Mouse (Mus musculus): ENCODE measurements around the gene Egfr.
A peak's percentile ranks its signal among the peaks of the same experiment; 100 is the strongest.

Egfr gene

GRCm38 (mm10) chr11:16776967-16777366 lies 25.0 kb downstream of the Egfr start:
- no peak for DNase-seq (ENCODE audit: low read depth, low spot score)

DNA sequence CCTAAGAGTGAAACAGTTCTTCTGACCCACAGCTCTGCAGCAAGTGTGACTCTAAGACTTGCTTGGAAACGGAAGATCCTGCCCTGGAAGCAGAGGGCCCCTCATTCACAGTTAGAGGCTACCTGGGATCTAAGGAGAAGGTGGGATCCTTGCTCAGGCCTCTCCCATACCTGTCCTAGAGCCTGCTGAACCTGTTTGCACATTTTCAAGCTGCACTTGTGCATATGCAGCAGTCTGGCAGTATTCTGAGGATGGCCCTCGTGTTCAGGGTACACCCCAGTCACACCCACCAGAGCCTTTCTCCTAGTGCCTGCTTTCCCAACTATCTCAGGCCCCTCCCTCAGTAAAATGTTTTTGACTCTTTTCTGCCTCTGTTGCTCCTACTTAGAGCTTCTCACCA lies 29.6 kb downstream of the Egfr start:
- DNase-seq (ENCODE audit: low read depth, low spot score) = no peak

- DNase-seq (ENCODE audit: low read depth, low spot score) = no peak
These were observed 32.1 kb downstream of the Egfr start for GRCm38 (mm10) chr11:16783926-16784659.

- no peak for DNase-seq (ENCODE audit: low read depth, low spot score)
These were observed 40.9 kb downstream of the Egfr start for GRCm38 (mm10) chr11:16792638-16793585.

DNA sequence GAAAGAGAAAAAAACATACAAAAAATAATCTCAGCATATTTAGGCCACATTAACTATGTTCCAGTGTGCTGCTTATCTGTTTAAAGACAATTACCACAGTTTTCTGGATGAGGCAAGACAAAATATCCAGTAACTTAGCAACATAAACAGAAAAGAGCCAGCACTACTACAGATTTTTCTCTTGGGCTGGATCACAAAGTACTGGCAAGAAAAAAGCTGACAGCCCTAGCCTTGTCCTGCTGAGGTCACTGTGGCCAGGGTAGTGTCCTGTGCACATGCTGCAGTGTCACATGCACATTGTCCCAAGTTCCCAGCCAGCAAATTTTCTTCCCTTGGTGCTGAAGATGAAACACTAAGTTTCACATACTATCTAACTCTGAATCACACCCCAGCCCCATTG lies 43.0 kb downstream of the Egfr start:
- DNase-seq (ENCODE audit: low read depth, low spot score) = no peak

DNA sequence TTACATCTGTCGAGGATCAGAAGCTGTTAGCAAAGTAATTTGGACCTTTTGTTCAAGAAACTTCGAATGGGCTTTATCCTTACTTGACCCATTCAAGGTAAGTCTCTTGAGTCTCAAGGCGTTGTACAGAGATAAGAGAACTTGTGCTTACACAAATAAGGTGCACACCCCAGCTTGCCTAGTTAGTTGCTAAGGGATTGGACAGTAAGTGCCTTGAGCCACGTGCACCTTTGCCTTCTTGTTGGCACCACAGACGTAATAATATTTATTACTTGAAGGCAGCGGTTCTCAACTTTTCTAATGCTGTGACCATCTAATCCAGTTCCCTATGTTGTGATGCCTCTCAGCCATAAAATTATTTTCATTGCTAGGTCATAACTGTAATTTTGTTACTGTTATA lies 43.5 kb downstream of the Egfr start:
- DNase-seq (ENCODE audit: low read depth, low spot score) = no peak

DNA sequence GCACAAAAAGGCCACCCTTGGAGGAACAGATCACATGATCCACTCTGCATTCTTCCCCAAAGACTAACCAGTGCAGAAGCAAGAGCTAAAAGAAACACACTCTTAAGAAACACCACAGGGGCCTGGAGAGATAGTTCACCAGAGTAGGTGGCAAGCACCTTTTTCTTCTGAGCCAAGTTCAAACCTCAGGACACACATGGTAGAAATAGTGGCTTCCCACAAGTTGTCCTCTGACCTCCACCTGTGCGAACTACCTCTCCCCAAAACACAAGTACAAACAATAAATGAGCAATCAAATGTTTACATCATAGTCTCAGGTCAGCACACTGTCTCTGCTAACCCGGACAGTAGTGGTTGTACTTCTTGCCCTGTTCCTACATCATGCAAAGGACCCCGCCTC lies 45.5 kb downstream of the Egfr start:
- DNase-seq (ENCODE audit: low read depth, low spot score) = no peak

DNA sequence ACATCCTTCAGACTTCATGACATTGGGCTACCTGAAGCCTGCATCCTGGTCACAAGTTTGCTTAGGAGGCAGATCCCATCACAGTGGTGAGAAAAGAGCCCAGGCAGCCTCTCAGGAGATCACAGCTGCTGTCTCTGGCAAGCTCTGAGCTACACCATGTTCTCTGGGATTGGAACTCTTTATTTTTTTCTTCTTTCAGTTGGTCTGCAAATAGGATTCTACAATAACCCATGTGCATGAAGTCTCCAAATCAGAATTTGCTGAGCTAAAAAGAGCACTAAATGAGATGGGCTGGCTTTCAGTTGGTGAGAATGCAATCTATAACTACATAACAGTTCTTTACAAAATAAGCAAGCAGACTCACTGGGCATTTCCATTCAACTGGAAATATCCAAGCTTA lies 46.1 kb downstream of the Egfr start:
- no peak for DNase-seq (ENCODE audit: low read depth, low spot score)

GRCm38 (mm10) chr11:16800507-16800906 lies 48.5 kb downstream of the Egfr start:
- DNase-seq (ENCODE audit: low read depth, low spot score) = peak; percentile 45

DNA sequence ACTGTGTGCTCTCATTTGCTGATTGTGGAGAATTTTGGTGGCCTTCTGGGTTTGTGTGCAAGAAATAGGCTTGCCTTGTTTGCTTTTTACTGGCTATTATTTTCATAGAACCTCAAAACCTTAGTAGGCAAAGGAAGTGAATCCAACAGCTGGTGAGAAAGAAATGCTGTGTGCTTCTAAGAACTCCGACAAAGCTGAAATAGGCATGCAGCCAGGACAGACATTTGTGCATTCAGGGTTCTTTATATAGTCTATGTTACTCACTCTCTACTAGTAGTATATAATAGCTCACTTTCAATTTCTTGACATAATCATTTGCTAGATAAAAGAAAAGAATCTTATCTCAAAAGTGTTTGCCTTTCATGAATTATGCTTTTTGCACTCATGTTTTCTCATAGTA lies 50.7 kb downstream of the Egfr start:
- DNase-seq (ENCODE audit: low read depth, low spot score) = no peak

DNA sequence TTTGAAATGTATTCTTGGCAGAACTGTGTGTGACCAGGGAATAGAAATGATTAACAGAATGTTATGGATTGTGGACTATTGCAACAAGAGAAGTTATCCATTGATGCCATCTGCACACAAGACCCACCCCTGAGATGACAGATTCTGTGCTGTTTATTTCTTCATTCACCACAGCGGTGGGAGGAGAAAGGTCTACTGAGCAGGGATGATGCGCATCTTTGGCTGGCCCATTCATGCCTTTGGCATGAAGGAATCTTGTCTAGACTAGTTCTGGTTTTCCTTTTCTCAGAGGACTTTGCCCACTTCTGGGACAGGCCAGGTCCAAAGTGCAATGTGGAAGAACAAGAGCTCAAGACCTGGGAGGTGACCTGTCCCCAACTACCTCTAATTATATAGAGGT lies 52.0 kb downstream of the Egfr start:
- DNase-seq (ENCODE audit: low read depth, low spot score) = peak; percentile 60

- no peak for DNase-seq (ENCODE audit: low read depth, low spot score)
These were observed 53.9 kb downstream of the Egfr start for GRCm38 (mm10) chr11:16805886-16806285.

GRCm38 (mm10) chr11:16809161-16809967 lies 57.4 kb downstream of the Egfr start:
- DNase-seq (ENCODE audit: low read depth, low spot score) = peak; percentile 47

GRCm38 (mm10) chr11:16810086-16810485 lies 58.1 kb downstream of the Egfr start:
- DNase-seq (ENCODE audit: low read depth, low spot score) = peak; percentile 87

GRCm38 (mm10) chr11:16813298-16813697 lies 61.3 kb downstream of the Egfr start:
- DNase-seq (ENCODE audit: low read depth, low spot score) = no peak

- no peak for DNase-seq (ENCODE audit: low read depth, low spot score)
These were observed 64.4 kb downstream of the Egfr start for GRCm38 (mm10) chr11:16816414-16816813.

- no peak for DNase-seq (ENCODE audit: low read depth, low spot score)
These were observed 65.5 kb downstream of the Egfr start for GRCm38 (mm10) chr11:16817336-16818034.

- no peak for DNase-seq (ENCODE audit: low read depth, low spot score)
These were observed 67.4 kb downstream of the Egfr start for GRCm38 (mm10) chr11:16819424-16819823.

- no peak for DNase-seq (ENCODE audit: low read depth, low spot score)
These were observed 68.1 kb downstream of the Egfr start for GRCm38 (mm10) chr11:16820138-16820537.

DNA sequence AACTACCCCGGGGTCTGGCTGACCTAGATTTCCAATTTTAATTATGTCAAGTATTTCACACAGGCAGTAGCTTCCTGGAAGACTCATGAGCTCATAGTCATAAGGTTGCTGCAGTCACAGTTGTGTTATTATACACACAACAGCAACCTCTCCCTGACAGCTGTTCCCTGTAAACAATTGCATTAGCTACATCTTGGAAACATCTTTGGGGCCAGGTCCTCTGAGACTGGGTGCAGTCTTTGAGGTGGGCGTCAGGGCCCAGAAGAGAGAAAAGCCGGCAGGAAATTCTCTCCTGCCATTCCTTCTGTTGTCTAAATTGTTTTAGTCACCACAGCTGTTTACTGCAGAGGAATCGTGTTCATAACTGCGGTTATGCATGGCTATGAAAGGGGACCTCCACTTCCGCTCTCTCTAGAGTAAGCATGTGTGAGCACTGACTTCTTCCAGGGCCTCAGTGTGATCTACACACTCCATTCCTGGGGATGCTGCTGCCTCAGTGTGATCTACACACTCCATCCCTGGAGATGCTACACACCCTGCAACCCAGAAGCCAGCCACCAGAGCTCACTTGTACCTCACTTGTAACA lies 69.8 kb downstream of the Egfr start:
- no peak for DNase-seq (ENCODE audit: low read depth, low spot score)
